Mouse (Mus musculus) induced T-regulatory cell, adult 2 months (primary cell): ENCODE results near the gene Mtfr2.

ENCODE experiments used
- DNase-seq: peaks from one replicate; pipeline ENCODE4 v3.0.0-alpha.2; 2012; ENCODE audit warnings: low read depth

Mtfr2 gene

GRCm38 (mm10) chr10:20347285-20348214 is at the start of gene Mtfr2:
Gene Mtfr2, plus strand, starts transcription at chr10:20347770.
- DNase-seq = peak; percentile 98

DNA sequence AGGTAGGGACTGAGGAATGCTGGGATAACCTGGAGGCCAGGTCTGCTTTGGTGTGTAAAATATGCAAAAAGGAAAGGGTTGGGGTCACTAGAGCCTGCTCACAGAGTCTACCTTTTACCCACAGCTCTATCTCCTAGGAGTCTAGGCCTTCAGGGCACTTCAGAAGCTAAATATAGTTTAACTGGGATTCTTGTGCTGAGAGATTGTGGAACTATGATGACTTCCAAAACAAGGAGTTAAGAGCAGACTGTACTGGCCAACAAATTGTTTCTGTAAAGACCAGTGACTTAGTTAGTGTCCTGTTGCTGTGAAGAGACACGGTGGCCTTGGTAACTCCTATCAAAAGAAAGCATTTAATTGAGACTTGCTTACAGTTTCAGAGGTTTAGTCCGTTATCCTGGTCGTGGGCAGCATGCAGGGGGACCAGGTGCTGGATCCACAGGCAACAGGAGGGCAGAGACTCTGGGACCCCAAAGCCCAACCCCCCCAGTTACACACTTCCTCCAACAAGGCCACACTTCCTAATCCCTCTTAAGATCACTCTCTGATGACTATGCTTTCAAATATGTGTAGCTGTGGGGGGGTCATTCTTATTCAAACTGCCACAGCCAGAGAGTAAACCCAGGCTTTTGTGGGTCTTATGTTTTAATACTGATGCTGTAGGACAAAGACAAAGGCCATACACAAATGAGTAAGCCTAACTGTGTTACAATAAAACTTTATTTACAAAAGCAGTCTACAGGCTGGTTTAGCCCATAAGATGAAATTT is 49.2 kb upstream of the Mtfr2 start:
- DNase-seq = no peak

GRCm38 (mm10) chr10:20299114-20299513 is 48.5 kb upstream of the Mtfr2 start:
- DNase-seq = no peak

DNA sequence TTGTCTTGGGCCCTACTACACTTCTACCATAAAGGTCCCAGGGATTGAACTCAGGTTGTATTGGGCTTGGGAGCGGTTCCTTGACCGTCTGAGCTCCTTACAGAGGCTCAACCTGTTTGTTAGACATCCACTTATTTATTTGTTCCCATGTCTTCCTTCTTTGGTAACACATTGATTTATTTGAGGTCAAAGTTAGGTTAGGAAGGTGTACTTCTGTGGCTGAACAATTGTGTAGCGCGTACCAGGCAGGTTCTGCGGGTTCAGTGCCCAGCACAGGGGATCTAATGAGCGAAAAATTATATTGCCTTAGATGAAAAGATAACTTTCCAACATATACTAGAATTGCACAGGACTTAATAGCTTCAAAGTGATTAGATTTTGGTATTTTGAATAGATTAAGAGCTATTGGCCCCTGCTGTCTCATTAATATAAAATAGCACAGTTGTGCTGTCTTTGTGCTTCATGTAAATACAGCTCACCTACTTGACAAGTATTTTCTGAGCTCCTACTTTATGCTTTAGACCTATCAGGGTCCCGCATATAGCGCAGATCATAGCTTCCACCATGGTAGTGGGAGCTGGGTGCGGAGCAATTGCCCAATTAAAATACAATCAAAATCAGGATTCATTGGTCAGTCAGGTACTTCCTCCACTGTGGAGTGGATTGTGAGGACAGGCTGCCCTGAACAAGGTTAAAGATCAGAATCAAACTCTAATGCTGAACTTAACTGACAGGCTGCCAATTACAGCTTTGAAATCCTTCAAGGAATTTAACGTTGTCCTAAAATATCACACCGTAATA is 36.4 kb upstream of the Mtfr2 start:
- peak; percentile 14 for DNase-seq

- DNase-seq = peak; percentile 100
Measured at GRCm38 (mm10) chr10:20311918-20312735, 35.4 kb upstream of the Mtfr2 start, which contains the start of gene Bclaf1. Gene Bclaf1, plus strand, starts transcription at chr10:20312469.

GRCm38 (mm10) chr10:20312736-20313301 is 34.8 kb upstream of the Mtfr2 start:
- peak; percentile 94 for DNase-seq

GRCm38 (mm10) chr10:20313447-20313846 is 34.1 kb upstream of the Mtfr2 start:
- peak; percentile 33 for DNase-seq

- DNase-seq = peak; percentile 33
Measured at GRCm38 (mm10) chr10:20313941-20314340, 33.6 kb upstream of the Mtfr2 start.

- peak; percentile 75 for DNase-seq
Measured at GRCm38 (mm10) chr10:20314797-20315196, 32.8 kb upstream of the Mtfr2 start.

DNA sequence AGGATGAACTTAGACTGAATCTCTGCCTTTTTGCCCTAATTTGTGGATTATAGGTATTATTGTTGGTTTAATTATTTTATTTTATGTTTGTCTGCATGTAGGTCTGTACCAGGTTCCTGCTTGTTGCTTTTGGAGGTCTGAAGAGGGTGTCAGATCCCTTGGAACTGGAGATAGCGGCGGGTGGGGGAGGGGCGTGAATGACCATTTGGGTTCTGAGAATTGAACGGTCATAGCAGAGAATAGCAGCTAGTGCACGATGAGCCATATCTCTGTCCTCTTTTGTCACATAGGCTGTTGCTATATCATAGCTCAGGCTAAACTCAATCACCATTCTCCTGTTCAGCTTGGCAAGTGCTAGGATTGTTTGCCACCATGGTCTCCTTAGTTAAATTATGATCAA is 30.1 kb upstream of the Mtfr2 start:
- no peak for DNase-seq

GRCm38 (mm10) chr10:20326226-20326625 is 21.3 kb upstream of the Mtfr2 start:
- DNase-seq = no peak

GRCm38 (mm10) chr10:20331262-20331661 is 16.3 kb upstream of the Mtfr2 start:
- DNase-seq = no peak

- DNase-seq = no peak
Measured at GRCm38 (mm10) chr10:20337872-20338271, 9.7 kb upstream of the Mtfr2 start.

- no peak for DNase-seq
Measured at GRCm38 (mm10) chr10:20345736-20346135, 1.8 kb upstream of the Mtfr2 start.

GRCm38 (mm10) chr10:20348894-20349293 is 1.3 kb downstream of the Mtfr2 start:
- DNase-seq = peak; percentile 16

GRCm38 (mm10) chr10:20361542-20362449 is 14.2 kb downstream of the Mtfr2 start:
- peak; percentile 66 for DNase-seq

DNA sequence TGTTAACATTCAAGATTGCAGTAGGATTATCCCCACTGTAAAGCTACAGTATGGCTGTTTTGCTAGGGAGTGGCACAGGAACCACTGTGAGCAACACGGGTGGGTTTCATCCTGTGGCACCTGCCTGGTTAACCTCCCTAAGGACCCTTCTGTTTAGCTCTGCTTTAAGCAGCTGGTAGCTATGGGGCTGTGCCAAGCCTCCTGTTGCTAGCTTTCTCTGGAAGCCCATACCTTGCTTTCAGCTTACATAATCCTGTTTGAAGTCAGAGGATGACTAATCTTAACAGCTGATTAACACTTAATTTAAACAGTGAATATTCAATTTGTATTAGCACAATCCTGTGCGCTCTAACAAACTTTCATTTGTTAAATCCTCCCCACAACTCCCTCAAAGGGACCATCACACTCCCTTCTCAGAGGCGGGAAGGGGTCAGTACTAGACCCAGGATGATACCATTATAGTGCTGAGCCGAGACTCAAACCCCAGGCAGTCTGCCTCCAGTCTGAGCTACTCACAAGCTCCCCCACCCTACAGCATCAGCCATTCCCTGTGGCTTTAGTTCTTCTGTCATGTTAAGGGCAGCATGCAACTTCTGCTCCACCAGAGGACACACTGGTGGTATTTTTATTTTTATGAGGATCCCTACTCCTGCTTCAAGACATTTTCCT is 15.0 kb downstream of the Mtfr2 start:
- DNase-seq = no peak

DNA sequence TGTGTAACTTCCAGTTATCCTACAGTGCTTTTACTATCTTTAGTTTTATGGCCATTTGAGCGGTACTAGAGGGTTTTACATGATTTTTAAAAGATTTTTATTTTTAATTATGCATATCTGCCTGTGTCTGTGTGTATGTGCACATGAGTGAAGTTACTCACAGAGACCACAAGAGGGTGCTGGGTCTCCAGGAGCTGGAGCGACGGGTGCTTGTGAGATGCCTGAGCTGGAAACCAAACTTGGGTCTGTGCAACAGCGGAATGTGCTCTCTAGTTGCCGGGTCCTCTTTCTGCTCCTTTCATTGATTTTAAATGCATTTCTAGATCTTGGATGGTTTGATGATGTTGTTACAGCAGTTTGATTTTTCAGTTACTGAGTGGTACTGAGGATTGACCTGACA is 24.5 kb downstream of the Mtfr2 start:
- no peak for DNase-seq

GRCm38 (mm10) chr10:20377621-20378020 is 30.1 kb downstream of the Mtfr2 start:
- no peak for DNase-seq
